Mouse (Mus musculus): ENCODE measurements around the gene Rps6kb2. TPM values are rescaled to one million over a fixed set of nuclear protein-coding genes. Genes with fewer than 3 reads are reported as not detected.

Rps6kb2 gene
- polyA plus RNA-seq, 1 experiment from 2014 or later: 71.7 TPM

DNA sequence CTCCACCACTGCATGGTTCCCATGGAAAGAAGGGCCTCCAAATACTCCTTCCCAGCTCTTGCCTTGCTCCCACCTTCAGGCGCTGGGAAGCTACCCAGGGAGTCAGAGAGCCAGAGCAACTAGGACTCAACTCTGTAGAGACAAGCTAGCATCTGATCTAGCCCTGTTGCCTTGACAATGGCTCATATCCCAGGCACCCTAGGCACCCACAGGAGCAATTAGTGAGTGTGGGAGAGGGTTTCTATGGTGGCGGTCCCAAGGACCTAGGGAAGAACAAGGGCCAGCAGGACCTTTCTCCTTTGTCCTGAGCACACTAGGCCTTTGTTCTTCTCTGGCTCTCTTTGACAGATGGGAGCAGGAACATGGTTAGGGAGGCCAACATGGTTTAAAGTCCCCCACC is 20.5 kb upstream of the Rps6kb2 start:
- WGBS: 76% methylated on average over 2 of the region's 2 CpGs

DNA sequence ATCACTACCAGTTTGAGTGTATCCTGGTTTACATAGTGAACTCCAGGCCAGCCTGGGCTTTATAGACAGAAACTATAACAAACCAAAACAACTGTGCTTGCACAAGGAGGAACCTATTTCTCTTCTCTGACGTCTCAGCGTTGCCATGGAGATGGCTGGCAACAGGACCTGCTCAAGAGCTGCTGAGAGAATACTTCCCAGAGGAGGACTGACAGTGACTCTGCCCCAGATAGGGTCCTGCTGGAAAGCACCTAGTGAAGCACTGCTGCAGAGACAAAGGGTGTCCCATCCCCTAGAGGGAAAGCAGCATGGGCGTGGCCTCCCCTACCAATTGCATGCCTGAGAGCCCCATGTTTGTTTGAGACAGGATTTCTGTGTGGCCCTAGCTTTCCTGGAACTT is 18.7 kb upstream of the Rps6kb2 start:
- Histone ChIP-seq H3K4me1 (0 out of 2 replicates have a peak, but pooled peaks cover 11% of the 10 kb centered on the region), H3K4me3 (no peak overlapping the region), H3K9ac (no peak overlapping the region), H3K36me3 (no peaks in the 10 kb centered on the region), H3K9me3 (no peaks in the 10 kb centered on the region), H3K27ac (no peak overlapping the region), H3K27me3 (replicated peaks) (no peaks in the 10 kb centered on the region), H3K4me2 (replicated peaks) (no peak overlapping the region)
- 46% methylated on average over 3 of the region's 3 CpGs for WGBS
- no peak for ATAC-seq (ENCODE audit: low FRiP score, low read depth)

More for the DNA sequence above, 20.5 kb upstream of the Rps6kb2 start:
- Histone ChIP-seq H3K27me3 (replicated peaks) (no peaks in the 10 kb centered on the region), H3K4me3 (no peak overlapping the region), H3K4me1 (0 out of 2 replicates have a peak, but pooled peaks cover 11% of the 10 kb centered on the region), H3K4me2 (replicated peaks) (no peak overlapping the region), H3K9me3 (no peaks in the 10 kb centered on the region), H3K36me3 (no peaks in the 10 kb centered on the region), H3K27ac (no peak overlapping the region), H3K9ac (no peak overlapping the region)
- no peak for ATAC-seq (ENCODE audit: low FRiP score, low read depth)

DNA sequence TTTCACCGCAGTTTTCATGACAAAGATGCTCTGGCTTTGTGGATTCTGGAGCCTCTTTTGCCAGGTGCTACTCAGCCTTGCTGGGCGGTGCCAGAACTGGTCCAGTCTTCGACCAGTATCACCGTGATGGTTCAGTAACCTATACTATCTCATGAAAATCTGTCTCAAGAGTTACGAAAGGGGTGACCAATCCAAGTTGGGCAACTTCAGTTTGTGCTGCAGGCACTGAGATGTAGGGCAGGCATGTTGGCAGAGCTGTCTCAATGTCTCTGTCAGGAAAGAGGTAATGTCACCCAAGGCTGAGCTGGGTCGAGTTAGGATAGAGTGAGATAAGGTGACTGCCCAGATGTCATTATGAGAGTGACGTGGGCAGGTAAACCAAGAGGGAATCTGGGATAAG is 17.3 kb upstream of the Rps6kb2 start:
- H3K4me2 ChIP-seq (replicated peaks): no peak overlapping the region
- H3K9ac ChIP-seq: no peak overlapping the region
- H3K36me3 ChIP-seq: no peaks in the 10 kb centered on the region
- H3K4me1 ChIP-seq: peaks cover 15% of the 10 kb centered on the region
- no peaks in the 10 kb centered on the region for H3K9me3 ChIP-seq
- H3K4me3 ChIP-seq: no peak overlapping the region
- H3K27ac ChIP-seq: no peak overlapping the region
- no peak for ATAC-seq (ENCODE audit: low FRiP score, low read depth)
- H3K27me3 ChIP-seq (replicated peaks): no peaks in the 10 kb centered on the region
- WGBS: 88% methylated on average over 7 of the region's 7 CpGs

- Histone ChIP-seq H3K27ac (no peak within 1 kb of the TSS), H3K36me3 (no peaks in the 10 kb centered on the region), H3K4me1 (peaks cover 8% of the 10 kb centered on the region), H3K9me3 (no peaks in the 10 kb centered on the region), H3K4me3 (no peak within 1 kb of the TSS), H3K4me2 (replicated peaks) (peak within 1 kb of the TSS; percentile 48), H3K9ac (peak within 1 kb of the TSS; percentile 33), H3K27me3 (replicated peaks) (no peaks in the 10 kb centered on the region)
- 2% methylated on average over 11 of the region's 11 CpGs for WGBS
- ATAC-seq (ENCODE audit: low FRiP score, low read depth): peak; percentile 44; the same call in 1 of the 2 replicates
Measured at GRCm38 (mm10) chr19:4175368-4175947, 12.3 kb upstream of the Rps6kb2 start, which contains the start of gene Carns1. Gene Carns1 (minus strand): TSS chr19:4175479.

DNA sequence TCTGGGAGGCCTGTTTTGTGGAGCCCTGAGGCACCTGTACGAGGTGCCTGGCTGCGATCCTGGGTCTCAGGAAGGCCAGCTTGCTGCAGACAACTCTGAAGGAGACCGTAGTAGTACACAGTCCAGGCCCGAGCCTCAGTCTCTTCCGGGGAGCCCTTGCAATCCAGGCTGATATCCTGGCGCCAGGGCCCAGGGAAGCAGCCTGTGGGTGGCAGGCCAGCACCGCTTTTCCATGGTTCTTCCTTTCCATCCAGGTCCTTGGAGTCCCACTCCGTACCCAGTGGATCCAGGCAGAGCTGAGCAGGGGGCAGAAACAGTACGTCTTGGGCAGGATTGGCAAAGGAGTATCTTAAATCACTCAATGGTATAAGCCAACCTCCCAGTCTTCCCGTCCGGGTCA is 9.8 kb upstream of the Rps6kb2 start:
- 55% methylated on average over 11 of the region's 11 CpGs for WGBS
- Histone ChIP-seq H3K36me3 (no peaks in the 10 kb centered on the region), H3K4me3 (no peak overlapping the region), H3K4me1 (peaks cover 18% of the 10 kb centered on the region), H3K27me3 (replicated peaks) (no peaks in the 10 kb centered on the region), H3K9me3 (no peaks in the 10 kb centered on the region), H3K4me2 (replicated peaks) (no peak overlapping the region), H3K9ac (no peak overlapping the region), H3K27ac (no peak overlapping the region)
- ATAC-seq (ENCODE audit: low FRiP score, low read depth): no peak

DNA sequence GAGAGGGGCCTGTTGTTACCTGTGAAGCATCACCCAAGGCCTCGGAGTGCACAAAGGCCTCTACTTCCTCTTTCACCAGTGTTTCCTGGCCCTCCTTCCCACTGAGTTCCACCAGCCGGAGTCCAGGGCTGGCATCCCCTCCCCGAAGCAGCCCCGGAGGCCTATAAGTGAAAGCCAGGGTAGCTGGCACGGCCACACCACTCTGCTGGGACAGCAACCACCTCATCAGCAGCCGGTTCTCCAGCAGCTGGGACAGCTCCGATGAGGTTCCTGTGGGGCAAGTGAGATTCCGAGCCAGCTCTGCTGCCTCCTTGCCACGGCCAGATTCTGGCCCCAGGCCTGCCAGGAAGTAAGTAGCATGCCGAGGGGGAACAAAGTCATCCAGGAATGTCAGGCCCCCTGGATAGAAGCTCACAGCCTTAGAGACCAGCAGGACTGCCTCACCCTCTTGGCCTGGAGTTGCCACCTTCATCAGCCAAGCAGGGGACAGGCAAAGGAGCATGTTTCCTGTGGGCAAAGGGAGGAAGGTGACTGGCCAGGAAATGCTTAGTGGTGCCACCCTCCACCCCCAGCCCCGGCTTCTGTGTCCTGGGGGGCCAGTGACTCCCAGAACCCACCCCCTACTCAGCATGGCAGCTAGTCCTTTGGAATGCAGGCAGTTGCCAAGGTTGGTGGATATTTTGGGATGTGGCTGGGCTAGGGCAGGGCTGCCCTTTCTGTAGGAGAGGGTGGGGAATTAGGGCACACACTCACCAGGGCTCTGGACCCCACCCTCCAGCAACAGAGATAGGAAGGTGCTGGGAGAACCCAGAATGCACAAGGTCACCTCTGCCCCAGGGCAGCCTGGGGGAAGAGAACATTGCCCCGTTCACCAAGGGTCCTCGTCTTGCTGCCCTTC is 8.5 kb upstream of the Rps6kb2 start:
- H3K9me3 ChIP-seq: no peaks in the 10 kb centered on the region
- H3K36me3 ChIP-seq: no peaks in the 10 kb centered on the region
- ATAC-seq (ENCODE audit: low FRiP score, low read depth): no peak
- no peaks in the 10 kb centered on the region for H3K27me3 ChIP-seq (replicated peaks)
- peaks cover 18% of the 10 kb centered on the region for H3K4me1 ChIP-seq
- no peak overlapping the region for H3K4me3 ChIP-seq
- H3K4me2 ChIP-seq (replicated peaks): no peak overlapping the region
- no peak overlapping the region for H3K27ac ChIP-seq
- no peak overlapping the region for H3K9ac ChIP-seq
- 76% methylated on average over 13 of the region's 13 CpGs for WGBS

- H3K4me2 ChIP-seq (replicated peaks): peak overlapping the region; percentile 72; the same call in 1 of the 2 replicates
- 94% methylated on average over 10 of the region's 10 CpGs for WGBS
- H3K9ac ChIP-seq: 0 out of 2 replicates have a peak overlapping the region, but pooled peaks have one; percentile 71
- peaks cover 18% of the 10 kb centered on the region for H3K4me1 ChIP-seq
- H3K9me3 ChIP-seq: no peaks in the 10 kb centered on the region
- H3K27ac ChIP-seq: no peak overlapping the region
- H3K36me3 ChIP-seq: no peaks in the 10 kb centered on the region
- no peak overlapping the region for H3K4me3 ChIP-seq
- no peak for ATAC-seq (ENCODE audit: low FRiP score, low read depth)
- no peaks in the 10 kb centered on the region for H3K27me3 ChIP-seq (replicated peaks)
Measured at GRCm38 (mm10) chr19:4170723-4171392, 7.7 kb upstream of the Rps6kb2 start.

GRCm38 (mm10) chr19:4169810-4170209 is 6.7 kb upstream of the Rps6kb2 start:
- Histone ChIP-seq H3K9ac (peak overlapping the region; percentile 71), H3K9me3 (no peaks in the 10 kb centered on the region), H3K27me3 (replicated peaks) (no peaks in the 10 kb centered on the region), H3K4me2 (replicated peaks) (peak overlapping the region; percentile 72), H3K36me3 (no peaks in the 10 kb centered on the region), H3K4me3 (peak overlapping the region; percentile 40), H3K4me1 (peaks cover 10% of the 10 kb centered on the region), H3K27ac (peak overlapping the region; percentile 75)
- peak; percentile 67 for ATAC-seq (ENCODE audit: low FRiP score, low read depth)
- 8% methylated on average over 27 of the region's 27 CpGs for WGBS

- Histone ChIP-seq H3K27ac (peak overlapping the region; percentile 75), H3K36me3 (no peaks in the 10 kb centered on the region), H3K4me1 (peaks cover 10% of the 10 kb centered on the region), H3K9ac (peak overlapping the region; percentile 71), H3K9me3 (no peaks in the 10 kb centered on the region), H3K27me3 (replicated peaks) (no peaks in the 10 kb centered on the region), H3K4me3 (peak overlapping the region; percentile 40), H3K4me2 (replicated peaks) (peak overlapping the region; percentile 72)
- WGBS: under 1% methylated on average over 43 of the region's 43 CpGs
- peak; percentile 94 for ATAC-seq (ENCODE audit: low FRiP score, low read depth)
Measured at GRCm38 (mm10) chr19:4169378-4169784, 6.2 kb upstream of the Rps6kb2 start.

GRCm38 (mm10) chr19:4166678-4167476 is 3.7 kb upstream of the Rps6kb2 start:
- H3K4me2 ChIP-seq (replicated peaks): no peak overlapping the region
- H3K4me3 ChIP-seq: no peak overlapping the region
- H3K27ac ChIP-seq: no peak overlapping the region
- WGBS: 83% methylated on average over 9 of the region's 9 CpGs
- peaks cover 18% of the 10 kb centered on the region for H3K4me1 ChIP-seq
- H3K27me3 ChIP-seq (replicated peaks): no peaks in the 10 kb centered on the region
- no peak overlapping the region for H3K9ac ChIP-seq
- no peaks in the 10 kb centered on the region for H3K9me3 ChIP-seq
- no peak for ATAC-seq (ENCODE audit: low FRiP score, low read depth)
- H3K36me3 ChIP-seq: no peaks in the 10 kb centered on the region

DNA sequence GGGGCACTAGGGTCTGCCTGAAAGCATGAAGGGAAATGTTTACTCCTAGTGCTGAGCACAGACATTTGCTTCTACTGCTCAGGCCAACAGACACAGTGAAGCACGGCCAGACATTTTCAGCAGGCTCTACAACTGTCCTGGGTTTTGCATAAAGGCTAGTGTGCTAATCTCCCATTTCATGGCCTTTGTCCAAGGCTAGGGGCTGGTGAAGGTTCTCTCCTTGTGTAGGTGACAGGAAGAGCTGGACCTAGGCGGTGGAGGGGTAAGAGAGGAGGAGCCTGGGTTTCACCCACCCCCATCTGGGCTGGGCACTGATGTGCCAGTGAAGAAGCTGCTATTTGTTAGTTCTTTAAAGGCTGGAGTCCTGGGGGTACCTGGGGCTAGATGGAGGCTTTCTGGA is 1.6 kb upstream of the Rps6kb2 start:
- Histone ChIP-seq H3K27me3 (replicated peaks) (no peaks in the 10 kb centered on the region), H3K36me3 (peaks cover 13% of the 10 kb centered on the region), H3K4me1 (peaks cover 11% of the 10 kb centered on the region), H3K9ac (no peak overlapping the region), H3K4me3 (no peak overlapping the region), H3K27ac (no peak overlapping the region), H3K4me2 (replicated peaks) (no peak overlapping the region), H3K9me3 (no peaks in the 10 kb centered on the region)
- ATAC-seq (ENCODE audit: low FRiP score, low read depth): no peak
- WGBS: 83% methylated on average over 2 of the region's 2 CpGs

All from neural tube, embryonic 12.5 days (tissue).